Mouse (Mus musculus): ENCODE data around the gene Ttc21b. TPM values are rescaled to one million over a fixed set of nuclear protein-coding genes. Genes with fewer than 3 reads are reported as not detected.

Ttc21b gene
- polyA plus RNA-seq, 1 experiment from 2014 or later, result 12.4 TPM

Other genes starting within 250 kb of the Ttc21b start
- 0.46 and 2.0 TPM in 2 replicates for gene Galnt3, start 131.6 kb downstream of the Ttc21b start, polyA plus RNA-seq (2015; fragmentation: Nextera tagmentation; extraction: Ambion mirVana)
- 23.4 and 29.8 TPM in 2 replicates for gene Scn1a, start 184.2 kb upstream of the Ttc21b start, polyA plus RNA-seq (2015; fragmentation: Nextera tagmentation; extraction: Ambion mirVana)